Mouse (Mus musculus) cerebellum, adult 11-12 months (tissue): ENCODE results near the gene Brdt.

Experiments
- DNase-seq: peaks from one replicate; pipeline ENCODE4 v3.0.0; 2022

Gene Brdt

GRCm38 (mm10) chr5:107330916-107331421 lies at the start of gene Brdt:
Gene Brdt, plus strand, starts transcription at chr5:107331159.
- no peak for DNase-seq

DNA sequence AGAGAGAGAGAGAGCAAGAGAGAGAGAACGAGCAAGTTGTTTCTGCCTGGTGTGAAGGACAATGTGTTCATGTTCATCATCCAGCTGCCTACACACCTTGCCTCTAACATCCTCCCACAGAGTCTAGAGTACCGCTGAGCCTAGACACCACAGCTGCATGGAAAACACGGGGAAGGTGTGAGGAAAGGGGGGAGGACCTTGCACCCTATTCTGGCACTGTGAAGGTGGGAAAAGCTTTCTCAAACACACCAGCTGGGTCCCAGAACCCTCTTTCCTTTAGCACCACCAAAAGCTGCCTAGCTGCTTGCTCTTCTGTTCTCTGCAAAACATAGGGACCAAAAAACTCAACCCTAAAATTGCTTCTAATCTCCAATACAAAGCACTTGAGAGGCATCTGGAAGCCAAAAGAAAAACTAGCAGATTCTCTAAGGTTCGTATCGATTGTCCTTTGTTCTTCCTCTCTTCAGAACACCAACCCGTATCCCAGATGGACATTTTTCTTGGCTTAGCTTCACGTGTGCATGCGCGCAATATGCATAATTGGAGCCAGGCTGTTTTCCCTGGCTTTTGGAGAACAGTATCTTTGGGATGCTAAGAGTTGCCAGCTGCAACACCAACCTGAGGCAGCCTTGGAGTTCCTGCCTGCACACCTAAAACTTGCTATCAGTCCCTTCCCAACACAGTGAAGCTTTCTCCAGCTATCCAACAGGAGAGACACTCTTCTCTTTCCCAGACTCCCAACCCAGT lies 48.2 kb upstream of the Brdt start:
- DNase-seq: no peak

- no peak for DNase-seq
Measured at GRCm38 (mm10) chr5:107283935-107284524, 46.9 kb upstream of the Brdt start.

DNA sequence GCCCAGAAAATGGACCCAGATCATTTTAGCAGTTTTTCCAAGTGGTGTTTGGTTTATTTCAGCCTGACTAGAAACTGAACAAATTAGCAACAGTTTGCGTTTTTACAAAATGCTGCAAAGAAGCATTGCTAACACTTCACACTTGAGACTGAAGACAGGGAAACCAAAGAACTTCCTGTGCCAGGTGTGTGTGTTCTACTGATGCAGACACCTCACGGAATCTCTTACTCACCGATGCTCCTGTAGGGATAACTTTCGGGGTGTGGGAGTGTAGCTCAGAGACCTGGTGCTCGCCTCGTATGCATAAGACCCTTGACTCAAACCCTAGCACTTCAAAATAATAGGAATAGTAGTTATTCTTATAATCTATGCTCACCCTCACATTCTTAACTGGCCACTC lies 45.4 kb upstream of the Brdt start:
- no peak for DNase-seq

DNA sequence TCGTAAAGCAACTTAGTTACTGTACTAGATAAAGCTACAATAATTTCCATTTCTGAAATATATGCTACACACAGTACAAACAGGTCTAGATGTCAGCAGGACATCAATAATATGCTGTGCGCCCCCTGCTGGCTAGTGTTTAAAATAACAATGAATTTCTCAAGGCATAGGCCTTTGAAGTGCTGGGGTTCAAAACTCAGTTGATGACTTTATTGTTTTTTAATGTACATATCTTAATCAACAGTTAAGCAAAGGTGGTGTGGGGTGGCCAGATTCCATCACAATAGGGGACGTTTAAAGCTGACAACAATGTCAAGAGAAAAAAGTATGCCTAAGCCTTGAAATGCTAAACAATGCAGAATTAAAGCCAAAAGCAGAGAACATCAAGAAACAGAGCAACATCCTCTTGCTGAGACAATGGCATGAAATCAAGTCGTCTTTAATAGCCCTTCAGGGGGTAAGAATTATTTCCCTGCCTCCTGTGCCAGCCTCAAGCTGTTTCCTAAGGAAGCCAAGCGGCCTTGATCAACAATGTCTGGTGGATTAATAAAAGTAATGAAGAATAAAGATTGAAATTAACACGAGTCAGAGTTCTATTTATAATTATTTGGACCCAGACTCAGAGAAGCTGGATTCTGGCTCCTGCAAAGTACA lies 43.6 kb upstream of the Brdt start:
- DNase-seq: no peak

GRCm38 (mm10) chr5:107287908-107288267 lies 43.1 kb upstream of the Brdt start:
- DNase-seq: no peak

DNA sequence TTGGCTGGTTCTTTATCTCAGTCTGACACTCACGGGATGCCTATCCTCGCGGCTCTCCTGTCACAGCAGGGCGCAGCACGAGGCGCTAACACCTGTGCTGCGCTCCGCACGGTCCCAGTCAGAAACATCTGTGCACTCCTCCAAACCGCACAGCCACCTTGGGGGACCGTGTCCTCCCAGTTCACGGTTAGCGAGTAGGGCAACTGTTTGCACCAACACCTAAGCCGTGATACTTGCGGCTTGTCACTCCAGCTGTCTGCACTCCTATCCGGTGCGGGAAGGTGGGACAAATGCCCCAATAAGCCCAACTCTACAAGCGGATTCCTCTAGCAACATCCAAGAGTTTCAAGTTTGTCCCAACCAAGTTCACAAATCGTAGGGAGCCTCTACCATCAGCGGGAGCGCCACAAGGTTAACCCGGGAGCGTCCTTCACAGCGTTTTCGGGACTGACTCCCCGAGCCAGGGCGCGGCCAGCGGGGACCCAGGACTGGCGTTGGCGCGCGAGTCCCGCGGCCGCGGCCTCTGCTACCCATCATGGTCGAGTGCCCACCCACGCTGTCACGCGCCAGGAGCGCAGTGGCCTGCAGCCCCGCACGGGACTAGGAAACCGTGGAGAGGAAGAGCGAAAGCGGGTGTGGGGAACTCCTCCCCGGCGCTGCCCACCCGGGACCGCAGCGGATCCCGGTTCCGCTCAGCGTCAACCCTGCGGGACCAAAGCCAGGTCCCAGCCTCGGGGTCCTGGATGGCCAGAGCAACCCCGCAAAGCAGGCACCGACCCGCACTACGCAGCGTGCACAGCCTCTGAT lies 42.3 kb upstream of the Brdt start:
- DNase-seq: no peak

- peak; percentile 89 for DNase-seq
Measured at GRCm38 (mm10) chr5:107289234-107289764, 41.7 kb upstream of the Brdt start, which contains the start of gene Tgfbr3. Gene Tgfbr3, minus strand, starts transcription at chr5:107289629.

GRCm38 (mm10) chr5:107289986-107290385 lies 41.0 kb upstream of the Brdt start:
- no peak for DNase-seq

- DNase-seq: no peak
Measured at GRCm38 (mm10) chr5:107294041-107294440, 36.9 kb upstream of the Brdt start.

- DNase-seq: no peak
Measured at GRCm38 (mm10) chr5:107295061-107295816, 35.7 kb upstream of the Brdt start.

DNA sequence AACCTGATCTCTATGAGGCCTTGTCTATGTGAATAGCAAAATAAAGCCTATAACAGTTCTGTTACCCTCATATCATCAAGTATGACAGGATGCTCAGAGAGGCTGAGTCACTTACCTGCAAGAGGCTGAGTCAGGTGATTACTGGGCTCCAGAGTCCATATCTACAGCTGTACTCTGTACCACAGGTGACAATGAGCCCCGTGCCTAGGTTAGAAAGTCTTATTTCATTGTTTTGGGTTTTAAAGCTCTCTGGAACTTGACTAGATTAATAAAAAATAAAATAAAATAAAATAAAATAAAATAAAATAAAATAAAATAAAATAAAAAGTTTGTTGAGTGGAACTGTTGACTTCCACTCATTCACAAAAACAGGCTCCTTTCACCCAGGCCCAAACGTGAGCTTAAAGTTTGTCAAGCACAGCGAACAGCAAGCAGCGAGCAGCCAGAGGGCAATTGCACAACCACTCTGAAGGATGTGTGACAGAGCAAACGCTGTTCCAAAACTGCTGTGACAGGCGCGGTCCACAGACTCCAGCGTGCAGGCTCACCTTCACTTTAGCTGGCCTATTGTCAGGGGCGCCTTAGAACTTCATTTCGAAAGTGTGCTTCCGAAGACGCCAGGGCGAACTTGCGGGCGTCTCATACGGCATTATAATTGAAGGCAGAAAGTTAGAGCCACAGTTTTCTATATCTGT lies 35.0 kb upstream of the Brdt start:
- DNase-seq: no peak

- peak; percentile 83 for DNase-seq
Measured at GRCm38 (mm10) chr5:107296512-107297322, 34.2 kb upstream of the Brdt start.

DNA sequence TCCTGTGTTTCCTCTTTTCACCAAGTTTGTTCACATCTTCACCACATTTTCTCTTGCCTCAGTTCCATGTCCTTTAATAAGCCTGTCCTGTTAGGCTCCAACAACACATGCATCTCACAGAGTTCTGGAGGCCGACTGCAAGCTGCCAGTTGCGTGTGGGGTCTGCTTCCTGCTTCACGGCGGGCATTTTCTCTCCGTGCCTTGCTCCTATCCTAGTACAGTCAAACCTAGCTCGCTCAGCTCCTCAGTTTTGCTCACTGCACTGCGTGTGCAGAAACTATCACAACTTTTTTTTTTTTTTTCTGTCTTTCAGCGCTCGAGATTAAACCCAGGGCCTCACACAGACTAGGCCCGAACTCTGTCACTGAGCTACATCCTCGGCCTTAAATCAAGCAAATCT lies 32.1 kb upstream of the Brdt start:
- DNase-seq: no peak

GRCm38 (mm10) chr5:107303350-107303861 lies 27.6 kb upstream of the Brdt start:
- DNase-seq: no peak

- DNase-seq: no peak
Measured at GRCm38 (mm10) chr5:107304117-107304825, 26.7 kb upstream of the Brdt start.

DNA sequence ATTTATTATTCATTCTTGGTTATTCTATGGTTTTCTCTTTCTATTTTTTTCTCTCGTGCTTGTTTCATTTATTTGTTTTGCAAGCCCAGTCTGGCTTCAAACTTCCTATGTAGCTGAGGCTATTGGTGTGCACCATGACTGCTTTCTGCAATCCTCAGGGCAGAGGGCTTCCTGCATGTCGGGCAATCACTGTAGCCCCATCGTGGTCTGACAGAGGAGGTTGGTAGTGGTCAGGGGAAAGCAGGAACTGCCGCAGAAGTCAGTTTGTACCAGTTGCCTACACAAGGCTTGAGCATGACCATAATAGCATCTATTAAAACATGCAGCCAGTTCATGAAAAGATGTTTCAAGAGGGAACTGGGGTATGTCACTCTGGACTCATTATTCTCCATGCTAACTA lies 23.5 kb upstream of the Brdt start:
- DNase-seq: no peak

DNA sequence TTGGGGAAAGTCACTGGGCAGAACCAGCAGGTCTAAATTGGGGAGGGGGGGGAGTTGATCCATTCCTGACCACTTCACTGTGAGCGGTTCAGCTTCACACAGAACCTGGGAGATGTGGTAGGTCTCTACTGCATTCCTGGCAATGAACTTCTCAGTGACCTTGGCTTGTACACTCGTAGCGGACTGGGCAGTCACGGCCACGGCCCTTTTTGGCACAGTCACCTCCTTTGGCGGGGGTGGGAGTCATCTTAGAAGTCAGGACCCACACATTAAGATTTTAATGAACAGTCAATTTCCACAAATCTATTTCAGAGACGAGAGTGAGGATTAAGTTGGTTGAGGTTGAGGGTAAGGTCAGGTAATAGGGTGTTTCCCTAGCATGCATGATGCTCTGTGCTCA lies 13.8 kb upstream of the Brdt start:
- no peak for DNase-seq

DNA sequence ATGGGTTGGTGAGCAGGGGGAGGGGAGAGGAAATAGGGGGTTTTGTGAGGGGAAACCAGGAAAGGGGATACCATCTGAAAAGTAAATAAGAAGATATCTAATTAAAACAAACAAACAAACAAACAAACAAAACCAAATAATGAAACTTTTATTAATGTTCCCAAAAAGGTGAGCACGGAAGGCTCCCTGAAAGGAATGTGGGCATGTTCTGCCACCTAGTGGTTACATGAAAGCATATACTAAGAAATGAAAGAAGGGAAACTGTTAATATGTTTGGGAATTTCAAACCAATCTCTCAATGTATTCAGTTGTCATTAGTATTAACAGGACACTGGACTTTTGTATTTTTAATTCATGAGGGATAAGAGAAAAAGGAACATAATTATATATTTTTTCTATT lies 10.3 kb upstream of the Brdt start:
- DNase-seq: no peak

GRCm38 (mm10) chr5:107340404-107340803 lies 9.4 kb downstream of the Brdt start:
- DNase-seq: no peak
